Mouse (Mus musculus): ENCODE measurements around the gene Asb15. TPM values are rescaled to one million over a fixed set of nuclear protein-coding genes. Genes with fewer than 3 reads are reported as not detected.

The Asb15 gene
- total RNA-seq, 2 experiments from 2014 or later: 2.8 to 3.3 TPM

- no peak for DNase-seq
Measured at GRCm38 (mm10) chr6:24608129-24608528, 80.2 kb downstream of the Asb15 start.

DNA sequence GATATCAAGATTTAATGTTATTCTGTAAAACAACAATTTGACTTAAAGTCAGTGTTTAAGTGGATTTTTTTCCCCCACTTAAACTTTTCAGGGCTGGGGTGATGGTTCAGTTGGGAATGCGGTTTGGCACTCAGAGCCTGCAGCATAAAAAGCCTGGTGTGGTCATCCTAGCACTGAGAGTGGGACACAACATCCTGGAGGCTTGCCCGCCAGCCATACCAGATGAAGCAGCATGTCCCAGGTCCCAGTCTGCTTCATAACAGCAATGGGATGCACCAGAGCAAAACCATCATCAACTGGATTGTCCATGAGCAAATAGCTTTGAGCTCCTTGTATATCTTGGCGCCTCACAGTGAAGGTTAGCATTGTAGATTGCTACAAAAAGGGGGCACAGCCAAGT is 80.7 kb downstream of the Asb15 start:
- DNase-seq: no peak

DNA sequence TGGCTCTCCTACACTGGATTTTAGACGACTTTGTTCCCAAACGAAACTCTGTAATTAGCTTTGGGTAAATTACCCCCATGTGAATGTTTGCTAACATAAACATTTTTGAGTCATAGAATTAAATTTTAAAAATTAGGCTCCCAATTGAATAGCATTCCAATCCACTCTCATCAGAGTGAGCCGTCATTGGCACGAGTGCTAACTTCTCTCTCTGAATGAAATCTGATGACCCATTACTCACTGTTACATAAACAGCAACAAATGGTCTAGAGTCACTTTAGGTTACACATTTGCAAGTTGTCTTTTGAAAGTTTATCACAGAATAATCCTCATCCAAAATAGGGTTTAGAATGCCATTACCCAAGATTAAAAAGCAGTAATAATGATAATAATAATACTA is 81.6 kb downstream of the Asb15 start:
- no peak for DNase-seq

DNA sequence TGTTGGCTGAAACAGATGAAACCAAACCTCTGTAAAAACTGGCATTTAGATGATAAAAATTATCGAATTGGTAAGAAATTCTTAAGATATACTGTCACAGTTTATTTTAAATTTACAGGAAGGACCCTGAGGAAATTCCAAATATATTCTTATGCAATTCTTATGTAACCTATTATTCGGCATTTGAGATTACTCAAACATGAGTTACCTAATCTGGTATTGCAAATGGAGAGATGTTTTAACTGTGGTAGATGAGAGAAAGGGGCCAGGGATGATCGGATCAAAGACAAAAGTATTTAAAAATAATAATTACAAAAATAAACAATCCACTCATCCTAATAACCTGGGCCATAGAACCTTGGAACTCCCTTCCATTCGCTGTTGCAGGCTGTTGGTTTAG is 82.4 kb downstream of the Asb15 start:
- DNase-seq: no peak

DNA sequence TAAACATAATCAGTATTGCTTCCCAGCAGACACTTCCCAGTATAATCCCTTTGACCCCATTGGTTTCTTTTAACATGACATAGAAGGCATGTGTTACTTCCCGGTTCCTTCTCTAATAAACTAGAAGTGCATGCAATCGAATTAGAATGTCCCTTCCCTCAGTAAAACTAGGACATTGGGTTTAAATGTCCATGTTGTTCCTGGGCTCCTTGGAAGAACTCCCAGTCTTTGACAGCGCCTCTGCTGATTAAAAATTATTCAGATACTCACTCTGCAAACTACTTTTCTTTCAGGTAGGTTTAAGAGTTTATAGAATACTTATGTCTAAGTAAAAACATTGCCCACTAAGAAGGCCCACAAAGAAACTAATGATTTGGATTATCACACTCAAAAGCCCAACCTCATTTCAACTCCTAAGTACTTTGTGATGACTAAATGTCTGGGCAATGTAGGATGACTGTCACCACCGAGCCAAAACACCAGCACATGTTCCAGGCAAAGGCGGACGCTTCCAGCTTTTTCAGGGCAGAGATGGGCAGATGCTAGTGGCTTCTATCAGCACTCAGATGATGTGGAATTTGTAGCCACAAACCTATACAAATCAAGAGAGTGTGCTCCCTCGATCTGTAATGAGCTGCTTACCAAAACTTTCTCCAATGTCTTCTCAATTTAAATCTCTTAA is 84.3 kb downstream of the Asb15 start:
- DNase-seq: no peak

DNA sequence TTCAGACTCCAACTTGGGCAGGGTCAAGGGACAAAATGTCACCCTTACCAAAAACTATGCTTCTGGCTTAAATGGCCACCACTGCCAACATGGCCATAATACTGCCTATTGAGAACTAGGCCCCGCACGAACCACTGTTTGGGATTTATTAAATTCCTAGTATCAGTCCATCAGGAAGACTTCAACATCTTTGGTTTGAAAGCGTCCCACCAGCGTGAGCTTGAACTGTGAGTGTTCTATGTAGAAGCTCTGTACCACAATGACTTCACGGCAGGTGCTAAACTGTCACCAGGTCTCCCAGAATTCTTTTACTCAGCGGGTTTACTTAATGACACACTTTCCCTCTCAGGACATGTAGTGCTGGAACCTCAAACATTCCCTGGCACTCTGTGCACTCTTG is 85.4 kb downstream of the Asb15 start:
- no peak for DNase-seq

DNA sequence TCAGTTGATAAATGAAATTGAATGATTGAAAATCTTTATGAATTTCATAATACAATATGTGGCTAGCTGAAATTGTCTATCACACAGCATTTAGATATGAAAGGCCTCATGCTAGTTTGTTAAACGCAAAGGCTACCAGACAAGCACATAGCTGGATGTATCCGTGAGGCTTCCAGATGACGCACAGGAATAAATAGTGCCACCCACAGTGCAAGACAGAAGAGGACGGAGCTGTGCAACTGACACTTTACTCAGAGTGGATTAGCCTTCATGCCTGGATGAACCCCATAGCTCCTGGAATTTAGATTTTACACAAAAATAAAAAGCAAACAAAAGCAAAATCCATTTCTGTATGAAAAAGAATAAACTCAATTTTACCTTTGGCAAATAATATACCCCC is 86.0 kb downstream of the Asb15 start:
- DNase-seq: no peak

DNA sequence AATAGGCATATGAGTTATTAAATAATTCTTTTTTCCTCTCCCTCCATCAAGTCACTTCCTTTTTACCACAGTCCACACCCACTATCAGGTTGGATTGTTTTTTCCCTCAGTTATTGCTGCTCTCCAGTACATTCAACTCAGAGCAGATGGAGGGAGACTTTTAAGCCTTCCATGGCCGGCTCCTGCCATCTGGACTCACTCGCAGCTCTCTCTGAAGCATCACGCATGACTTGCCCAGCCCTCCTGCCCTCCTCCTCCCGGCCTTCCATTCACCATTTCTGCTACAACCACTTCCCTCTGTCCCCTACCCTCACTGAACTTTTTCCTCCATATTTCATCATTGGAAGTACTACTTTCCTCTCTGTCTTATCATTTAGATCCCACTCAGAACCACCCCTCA is 88.8 kb downstream of the Asb15 start:
- no peak for DNase-seq

DNA sequence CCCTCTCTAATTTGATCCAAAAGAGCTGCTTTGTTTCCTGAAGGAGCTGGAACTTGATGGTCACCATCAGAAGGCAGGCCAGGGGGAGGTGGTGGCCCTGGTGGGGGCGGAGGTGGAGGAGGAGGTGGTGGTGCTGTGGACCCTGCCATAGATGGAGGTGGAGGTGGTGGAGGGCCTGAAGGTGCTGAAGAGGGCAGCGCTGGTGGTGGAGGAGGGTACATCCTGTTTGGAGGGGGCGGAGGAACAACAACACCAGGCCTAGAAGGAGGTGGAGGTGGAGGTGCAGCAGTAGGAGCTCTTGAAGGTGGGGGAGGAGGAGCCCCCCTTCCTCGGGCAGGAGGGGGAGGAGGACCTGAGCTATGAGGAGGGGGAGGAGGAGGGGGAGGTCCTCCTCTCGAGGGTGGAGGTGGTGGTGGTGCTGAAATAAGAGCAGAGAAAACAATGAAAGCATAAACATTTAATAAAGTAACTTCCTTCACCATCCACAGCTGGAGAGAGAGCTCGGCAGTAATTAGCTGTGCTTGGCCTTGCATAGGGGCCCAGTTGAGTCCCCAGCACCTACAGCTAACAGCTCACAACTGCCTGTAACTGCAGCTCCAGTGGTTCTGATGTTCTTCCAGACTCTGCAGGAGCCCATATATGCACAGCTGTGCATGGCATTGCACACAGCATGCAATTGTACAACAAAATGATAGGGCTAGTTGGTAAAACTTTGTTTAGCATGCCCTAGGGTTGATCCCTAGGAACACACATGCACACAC is 91.5 kb downstream of the Asb15 start:
- no peak for DNase-seq

DNA sequence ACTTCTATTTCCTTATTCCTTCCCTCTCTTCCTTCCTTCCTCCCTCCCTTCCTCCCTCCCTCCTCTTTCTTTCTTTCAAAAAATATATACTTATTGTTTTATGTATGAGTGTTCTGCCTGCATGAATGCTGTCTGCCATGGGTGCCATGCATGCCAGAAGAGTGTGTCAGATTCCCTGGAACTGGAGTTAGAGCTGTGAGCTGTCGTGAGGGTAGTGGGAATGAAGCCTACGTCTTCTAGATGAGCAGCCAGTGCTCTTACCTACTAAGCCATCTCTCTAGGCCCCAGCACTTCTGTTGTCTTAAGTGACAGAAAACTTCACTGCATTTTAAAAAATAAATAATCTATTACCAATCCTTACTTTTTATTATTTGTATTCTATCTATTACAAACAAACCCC is 93.0 kb downstream of the Asb15 start:
- DNase-seq: no peak

DNA sequence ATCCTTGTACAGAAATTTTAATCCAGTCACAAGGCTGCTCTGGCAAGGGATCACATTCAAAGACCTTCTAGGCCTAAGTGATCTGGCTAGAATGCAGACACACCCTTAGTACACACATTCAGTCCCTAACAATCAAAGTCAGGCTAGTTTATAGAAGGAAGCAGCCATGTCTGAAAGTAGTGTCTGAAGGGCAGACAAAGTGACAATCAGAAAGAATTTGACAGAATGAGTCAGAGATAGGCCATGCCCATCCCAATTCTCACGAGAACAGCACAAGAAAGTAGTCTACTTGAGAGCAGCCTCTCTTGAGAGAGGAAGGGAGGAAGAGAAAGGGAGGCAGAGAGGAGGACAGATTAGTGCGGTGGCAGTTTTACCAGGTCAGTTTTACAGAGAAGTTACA is 94.2 kb downstream of the Asb15 start:
- no peak for DNase-seq

Other genes starting within 250 kb of the Asb15 start
- gene Iqub, start 13.1 kb upstream of the Asb15 start, total RNA-seq (2021): under 1 TPM in 1 of 2 experiments, not detected in 1; 0.07 TPM
- gene Ndufa5, start 131 bp upstream of the Asb15 start, total RNA-seq (2021): 100 to 1,000 TPM; 486 to 517 TPM
- 100 to 1,000 TPM; 126 TPM for gene Lmod2, start 69.6 kb downstream of the Asb15 start, total RNA-seq (2021)
- gene Wasl, start 136.9 kb downstream of the Asb15 start, total RNA-seq (2021): 10 to 100 TPM; 19.0 to 26.3 TPM
- not detected for gene Hyal6, start 205.1 kb downstream of the Asb15 start, total RNA-seq (2021)
- gene Hyal4, start 220.2 kb downstream of the Asb15 start, total RNA-seq (2021): not detected

Measured in gastrocnemius, postnatal 10 days (tissue).